Comparison of ENCODE assay signal across 8 mouse cellular contexts in the genomic region with DNA sequence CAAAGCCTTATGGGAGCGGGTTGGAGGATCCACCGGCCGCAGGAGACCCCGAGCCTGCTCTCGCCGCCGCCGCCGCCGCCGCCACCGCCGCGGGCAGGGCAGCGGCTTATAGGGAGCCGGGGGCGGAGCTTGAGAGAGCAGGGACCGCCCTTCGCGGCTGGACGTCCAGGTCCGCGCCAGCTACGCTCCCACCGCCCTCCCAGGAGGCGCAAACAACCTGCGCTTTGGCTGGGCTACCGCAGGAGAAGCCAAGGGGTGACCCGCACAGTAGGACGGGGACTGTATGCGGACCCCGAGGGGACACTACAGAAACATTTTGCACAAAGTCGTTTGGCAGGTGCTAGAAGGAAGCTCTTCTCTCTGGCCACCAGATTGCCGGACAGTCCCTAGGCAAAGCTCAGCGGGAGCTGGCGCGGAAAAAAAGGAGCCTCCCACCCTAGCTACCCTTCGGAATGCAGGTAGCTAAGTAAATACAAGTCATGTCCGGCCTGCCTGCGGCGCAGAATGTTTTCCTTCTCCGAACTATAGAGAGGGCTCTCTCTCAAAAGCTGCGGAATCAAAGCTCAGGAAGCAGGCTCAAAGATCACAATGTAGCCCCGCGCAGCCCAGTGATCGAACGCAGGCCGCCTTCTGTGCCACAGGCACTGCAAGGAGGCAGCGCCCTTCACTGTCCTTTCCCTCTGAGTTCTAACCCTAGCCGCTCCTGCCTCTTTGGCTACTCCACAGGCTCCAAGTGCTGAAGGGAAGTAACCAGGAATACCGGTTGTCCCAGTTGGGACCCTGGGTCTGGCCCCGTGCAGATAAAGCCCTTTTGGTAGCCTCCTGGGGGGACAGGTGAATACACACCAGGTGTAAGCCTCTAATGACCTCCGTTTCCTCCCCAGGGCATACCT. TPM values are rescaled to one million over a fixed set of nuclear protein-coding genes. Genes with fewer than 3 reads are reported as not detected.
A peak's percentile ranks its signal among the peaks of the same experiment; 100 is the strongest.
DNase-seq lines count a peak whose midpoint lies in the region; ATAC-seq and TF ChIP-seq lines count a peak whose summit lies in the region.

No protein-coding gene starts in this region.

- H3K9me3 ChIP-seq in embryonic facial prominence, embryonic 14.5 days (ENCODE audit: control insufficient read depth, low read length) = no peaks in the 10 kb centered on the region
- H3K9me3 ChIP-seq in midbrain, postnatal 0 days (ENCODE audit: low read length) = no peaks in the 10 kb centered on the region

- ATAC-seq in embryonic facial prominence, embryonic 14.5 days (ENCODE audit: low read depth) = peak; percentile 98
- ATAC-seq in midbrain, postnatal 0 days (ENCODE audit: low FRiP score) = peak; percentile 91

- intact Hi-C loops in heart, adult 2 months (cut with DNase I) = no loop called here

- H3K9ac ChIP-seq in embryonic facial prominence, embryonic 14.5 days (ENCODE audit: low read depth, low read length) = peak overlapping the region; percentile 57
- peak overlapping the region; percentile 65 for H3K9ac ChIP-seq in heart, adult 2 months (ENCODE audit: low read depth, low read length)
- peak overlapping the region; percentile 57 for H3K9ac ChIP-seq in midbrain, postnatal 0 days (replicated peaks; ENCODE audit: low read length, poor library complexity, severe bottlenecking)

- peak overlapping the region; percentile 86 for H3K4me2 ChIP-seq in embryonic facial prominence, embryonic 14.5 days (ENCODE audit: low read depth, low read length)
- peak overlapping the region; percentile 75 for H3K4me2 ChIP-seq in midbrain, postnatal 0 days (ENCODE audit: low read depth, low read length, poor library complexity, severe bottlenecking)

- H3K27ac ChIP-seq in embryonic facial prominence, embryonic 14.5 days (replicated peaks; ENCODE audit: low read depth, low read length) = no peak overlapping the region
- peak overlapping the region; percentile 81 for H3K27ac ChIP-seq in heart, adult 2 months
- H3K27ac ChIP-seq in midbrain, postnatal 0 days (ENCODE audit: low read depth, low read length) = no peak overlapping the region

- no peak for TF ChIP-seq EP300 in heart, adult 2 months (IDR thresholded peaks at IDR 0.05; ENCODE audit: insufficient read depth, low read depth, low read length)

- H3K36me3 ChIP-seq in embryonic facial prominence, embryonic 14.5 days (ENCODE audit: control insufficient read depth, insufficient read depth, low read length) = no peaks in the 10 kb centered on the region
- no peaks in the 10 kb centered on the region for H3K36me3 ChIP-seq in heart, adult 2 months (ENCODE audit: control insufficient read depth, insufficient read depth, low read length)
- H3K36me3 ChIP-seq in midbrain, postnatal 0 days (ENCODE audit: insufficient read depth, low read length) = no peaks in the 10 kb centered on the region

- H3K4me3 ChIP-seq in embryonic facial prominence, embryonic 14.5 days (ENCODE audit: low read depth, low read length) = peak overlapping the region; percentile 52
- H3K4me3 ChIP-seq in heart, adult 2 months = peak overlapping the region; percentile 66
- H3K4me3 ChIP-seq in midbrain, postnatal 0 days (ENCODE audit: low read depth, low read length) = peak overlapping the region; percentile 81

- peaks cover 15% of the 10 kb centered on the region; the same call in 1 of the 2 replicates for H3K27me3 ChIP-seq in embryonic facial prominence, embryonic 14.5 days (replicated peaks; ENCODE audit: control insufficient read depth, insufficient read depth, low read length)
- no peaks in the 10 kb centered on the region for H3K27me3 ChIP-seq in heart, adult 2 months (ENCODE audit: control insufficient read depth, insufficient read depth, low read length)
- H3K27me3 ChIP-seq in midbrain, postnatal 0 days (ENCODE audit: insufficient read depth, low read length) = no peaks in the 10 kb centered on the region

- no peaks in the 10 kb centered on the region for H3K79me2 ChIP-seq in heart, adult 2 months (replicated peaks; ENCODE audit: control insufficient read depth, insufficient read depth, low read length)

- DNase-seq in 3134 (ENCODE audit: extremely low read depth, insufficient read length, low spot score) (peak; percentile 27), liver (peak; percentile 94)
- DNase-seq in adrenal gland, postnatal 4 days (ENCODE audit: low spot score in 2 of 2) = peak; percentile 38 to 53
- peak; percentile 89 for DNase-seq in embryonic facial prominence, embryonic 14.5 days (ENCODE audit: low spot score)
- peak; percentile 88 to 89 for DNase-seq in heart, adult 2 months
- DNase-seq in kidney, adult 9 months = peak; percentile 86
- peak; percentile 77 for DNase-seq in midbrain, postnatal 0 days (ENCODE audit: low spot score)
- peak; percentile 85 to 90 for DNase-seq in spleen, postnatal 4 days (ENCODE audit: low spot score in 2 of 2)

- 0 out of 2 replicates have a peak, but pooled peaks cover 4% of the 10 kb centered on the region for H3K4me1 ChIP-seq in embryonic facial prominence, embryonic 14.5 days (ENCODE audit: control insufficient read depth, insufficient read depth, low read length)
- H3K4me1 ChIP-seq in heart, adult 2 months (ENCODE audit: control insufficient read depth, insufficient read depth, low read length) = no peaks in the 10 kb centered on the region; the same call in 1 of the 2 replicates
- H3K4me1 ChIP-seq in midbrain, postnatal 0 days (ENCODE audit: insufficient read depth, low read length) = peaks cover 3% of the 10 kb centered on the region; the same call in 1 of the 2 replicates

- TF ChIP-seq POLR2A in heart, adult 2 months (IDR thresholded peaks at IDR 0.05; ENCODE audit: insufficient read depth, low read depth, low read length) = peak; percentile 77

- TF ChIP-seq CTCF in heart, adult 2 months (IDR thresholded peaks at IDR 0.05) = no peak
- TF ChIP-seq CTCF in midbrain, postnatal 0 days (IDR thresholded peaks at IDR 0.05) = no peak

- under 1% methylated on average over 39 of the region's 53 CpGs for WGBS in embryonic facial prominence, embryonic 14.5 days
- under 1% methylated on average over 53 of the region's 53 CpGs for WGBS in heart, adult 2 months
- under 1% methylated on average over 47 of the region's 53 CpGs for WGBS in midbrain, postnatal 0 days

RNA-seq across cellular contexts. Expression of a gene that starts 0.6 kb away (rescaled TPM):
- 10 to 100 TPM; 39.3 to 53.1 TPM for total RNA-seq in adrenal gland, postnatal 4 days (2021)
- 37.0 and 38.1 TPM in 2 replicates for polyA plus RNA-seq in embryonic facial prominence, embryonic 14.5 days (2014; fragmentation: Nextera tagmentation; extraction: Ambion mirVana)
- 10 to 100 TPM; 13.5 to 19.5 TPM for total RNA-seq in heart, adult 2 months (2021)
- polyA plus RNA-seq in heart, adult 2 months (2012; rRNA removed) = 7.4 and 18.4 TPM in 2 replicates
- 12.9 and 18.5 TPM in 2 replicates for total RNA-seq in midbrain, postnatal 0 days (2014; rRNA removed)
- 23.9 and 24.8 TPM in 2 replicates for polyA plus RNA-seq in midbrain, postnatal 0 days (2015; fragmentation: Nextera tagmentation; extraction: Ambion mirVana)

RNA-seq across cellular contexts. Expression of a gene that starts 35.7 kb away (rescaled TPM):
- total RNA-seq in adrenal gland, postnatal 4 days (2021) = under 1 TPM in 1 of 2 experiments, not detected in 1; 0.42 TPM
- polyA plus RNA-seq in embryonic facial prominence, embryonic 14.5 days (2014; fragmentation: Nextera tagmentation; extraction: Ambion mirVana) = not detected in 2 replicates
- not detected for total RNA-seq in heart, adult 2 months (2021)
- not detected in 2 replicates for polyA plus RNA-seq in heart, adult 2 months (2012; rRNA removed)
- not detected in 2 replicates for total RNA-seq in midbrain, postnatal 0 days (2014; rRNA removed)
- not detected in 2 replicates for polyA plus RNA-seq in midbrain, postnatal 0 days (2015; fragmentation: Nextera tagmentation; extraction: Ambion mirVana)

Comparison
In these comparisons a context has a peak if more than half of its experiments do, and no peak if none do; other contexts are left out.
1. DNase-seq: peak in every context shown above with its lines; median percentile 94 in liver; 89 in embryonic facial prominence, embryonic 14.5 days; 88 in heart, adult 2 months; 88 in spleen, postnatal 4 days; 86 in kidney, adult 9 months; 77 in midbrain, postnatal 0 days; 46 in adrenal gland, postnatal 4 days; 27 in 3134.